Mouse (Mus musculus): ENCODE measurements around the gene Camkv. TPM values are rescaled to one million over a fixed set of nuclear protein-coding genes. Genes with fewer than 3 reads are reported as not detected.

Camkv gene
- total RNA-seq, 1 experiment from 2014 or later = 0.32 TPM

DNA sequence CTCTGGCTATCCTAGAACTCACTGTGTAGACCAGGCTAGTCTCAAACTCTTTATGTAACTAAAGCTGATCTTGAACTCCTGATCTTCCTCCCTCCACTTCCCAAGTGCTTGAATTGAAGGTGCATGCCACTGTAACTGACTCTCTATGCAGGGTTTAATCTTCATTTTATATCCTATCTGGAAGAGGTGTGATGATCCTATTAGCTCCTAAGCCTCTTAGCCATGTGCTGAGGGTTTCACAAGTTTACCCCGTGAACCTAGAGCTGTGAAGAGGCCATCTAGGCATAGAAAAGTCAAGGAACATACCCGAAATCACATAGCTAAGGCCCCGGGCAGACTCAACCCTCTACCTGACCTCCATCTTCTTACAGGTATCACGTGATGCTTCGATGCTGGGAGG, 16.0 kb upstream of the Camkv start:
- no peak for ATAC-seq (replicated peaks; ENCODE audit: low read depth, poor library complexity, severe bottlenecking)

DNA sequence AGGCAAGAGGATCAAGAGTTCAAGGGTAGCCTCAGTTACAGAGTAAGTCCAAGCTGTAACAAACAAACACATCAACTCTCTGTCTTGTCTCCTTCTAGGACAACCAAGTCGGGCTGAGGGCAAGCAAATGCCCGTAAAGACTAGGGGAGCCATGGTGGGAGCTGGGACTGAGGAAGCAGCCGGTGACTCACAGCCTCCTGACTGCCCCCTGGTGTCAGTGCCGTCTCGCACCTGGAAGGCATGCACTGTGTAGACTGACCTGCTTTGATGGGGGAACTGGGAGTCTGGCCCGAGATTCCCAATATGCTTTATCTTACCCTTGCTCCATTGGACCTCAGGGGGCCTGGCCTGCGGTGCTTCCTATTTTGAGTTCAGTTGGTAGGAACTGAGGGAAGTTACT, 12.5 kb upstream of the Camkv start:
- ATAC-seq (replicated peaks; ENCODE audit: low read depth, poor library complexity, severe bottlenecking) = peak; percentile 50

GRCm38 (mm10) chr9:107923956-107924355, 11.5 kb upstream of the Camkv start:
- ATAC-seq (replicated peaks; ENCODE audit: low read depth, poor library complexity, severe bottlenecking) = peak; percentile 85

GRCm38 (mm10) chr9:107925251-107925650, 10.2 kb upstream of the Camkv start:
- ATAC-seq (replicated peaks; ENCODE audit: low read depth, poor library complexity, severe bottlenecking) = no peak

DNA sequence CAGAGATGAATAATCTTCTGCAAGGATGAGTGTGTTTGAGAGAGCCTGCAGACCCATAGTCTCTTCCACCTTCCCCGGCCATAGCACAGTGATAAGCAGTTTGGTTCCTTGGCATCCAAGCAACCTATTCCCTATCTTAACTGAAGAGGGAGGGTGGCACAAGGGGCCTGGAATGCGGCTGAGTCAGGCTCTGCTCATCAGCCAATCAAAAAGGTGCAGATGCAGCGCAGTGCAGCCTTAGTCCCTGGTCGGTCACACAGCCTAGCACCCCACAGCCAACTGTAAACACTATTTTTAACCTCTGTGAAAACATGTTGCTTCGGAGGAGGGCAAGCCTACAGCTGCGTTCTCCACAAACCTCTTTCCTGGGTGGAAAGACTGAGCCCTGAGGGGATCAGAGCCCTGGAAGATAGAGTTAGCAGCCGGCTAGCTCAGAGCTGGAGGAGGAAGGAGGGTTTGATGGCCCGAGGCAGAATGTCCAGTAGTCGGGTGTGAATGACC, 8.5 kb upstream of the Camkv start:
- no peak for ATAC-seq (replicated peaks; ENCODE audit: low read depth, poor library complexity, severe bottlenecking)

GRCm38 (mm10) chr9:107927749-107928148, 7.7 kb upstream of the Camkv start:
- no peak for ATAC-seq (replicated peaks; ENCODE audit: low read depth, poor library complexity, severe bottlenecking)

DNA sequence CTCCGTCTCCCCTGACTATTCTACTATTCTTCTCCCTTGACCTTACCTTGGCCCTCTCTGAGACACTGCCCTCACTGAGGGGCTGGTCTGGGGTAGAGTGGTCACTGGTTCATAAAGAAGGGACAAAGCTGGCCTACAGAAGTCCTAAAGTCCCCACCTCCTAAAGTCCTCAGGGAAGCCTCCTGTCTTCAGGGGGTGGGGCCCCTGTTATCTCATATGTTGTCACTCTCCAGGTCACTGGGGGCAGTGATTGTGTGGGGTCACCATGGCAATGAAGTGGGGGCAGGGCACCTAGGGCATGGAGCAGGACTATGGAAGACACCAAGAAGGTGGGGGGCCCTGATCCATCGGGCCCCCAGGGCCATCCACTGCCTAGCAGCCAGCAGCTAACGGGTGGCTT, 7.3 kb upstream of the Camkv start, which contains the start of gene Actl11:
Gene Actl11 (plus strand): TSS at position 301 of the 400 bp plus-strand sequence.
- ATAC-seq (replicated peaks; ENCODE audit: low read depth, poor library complexity, severe bottlenecking) = no peak

DNA sequence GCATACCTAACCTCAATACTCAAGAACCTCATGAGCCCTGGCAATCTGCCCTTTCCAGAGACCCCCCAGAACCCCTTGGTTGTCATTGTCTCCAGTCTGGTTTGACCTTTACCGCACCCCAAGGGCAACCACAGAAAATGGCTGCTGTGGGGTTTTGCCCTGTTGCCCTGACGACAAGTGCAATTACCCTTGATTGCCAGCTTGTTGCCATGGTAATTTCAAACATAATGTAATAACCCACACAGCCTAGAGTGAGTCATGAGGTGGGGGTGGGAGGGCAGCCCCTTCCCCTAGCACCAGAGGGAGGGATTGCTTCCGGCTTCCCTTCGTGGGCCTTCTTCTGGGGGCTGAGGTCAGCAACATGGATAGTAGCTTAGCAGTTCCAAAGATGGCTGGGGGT, 3.3 kb upstream of the Camkv start:
- no peak for ATAC-seq (replicated peaks; ENCODE audit: low read depth, poor library complexity, severe bottlenecking)

GRCm38 (mm10) chr9:107934146-107934545, 1.3 kb upstream of the Camkv start:
- ATAC-seq (replicated peaks; ENCODE audit: low read depth, poor library complexity, severe bottlenecking) = no peak

DNA sequence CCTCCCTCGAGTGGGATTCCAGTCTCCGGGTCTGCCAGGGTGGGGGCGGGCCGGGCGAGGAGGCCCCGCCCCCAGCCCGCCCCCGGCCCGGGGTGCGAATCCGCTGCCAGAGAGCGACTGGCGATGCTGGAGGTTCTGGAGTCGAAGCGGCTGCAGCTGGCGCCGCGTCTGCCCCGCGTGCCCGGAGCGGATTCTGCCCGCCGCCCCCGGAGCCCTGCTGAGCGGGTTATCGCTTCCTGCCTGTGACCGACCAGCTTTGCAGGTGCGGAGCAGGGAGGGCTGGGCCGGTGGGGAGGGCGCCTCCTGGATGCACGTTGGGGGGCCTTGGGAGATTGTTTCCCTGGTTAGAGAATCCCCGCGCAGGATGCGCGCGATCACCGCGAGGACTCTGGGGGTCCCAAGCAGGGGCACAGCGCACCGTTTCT, 328 bp downstream of the Camkv start:
- peak; percentile 59 for ATAC-seq (replicated peaks; ENCODE audit: low read depth, poor library complexity, severe bottlenecking)

- ATAC-seq (replicated peaks; ENCODE audit: low read depth, poor library complexity, severe bottlenecking) = 0 out of 2 replicates have a peak, but pooled peaks have one; percentile 26
Measured at GRCm38 (mm10) chr9:107936215-107936822, 845 bp downstream of the Camkv start.

DNA sequence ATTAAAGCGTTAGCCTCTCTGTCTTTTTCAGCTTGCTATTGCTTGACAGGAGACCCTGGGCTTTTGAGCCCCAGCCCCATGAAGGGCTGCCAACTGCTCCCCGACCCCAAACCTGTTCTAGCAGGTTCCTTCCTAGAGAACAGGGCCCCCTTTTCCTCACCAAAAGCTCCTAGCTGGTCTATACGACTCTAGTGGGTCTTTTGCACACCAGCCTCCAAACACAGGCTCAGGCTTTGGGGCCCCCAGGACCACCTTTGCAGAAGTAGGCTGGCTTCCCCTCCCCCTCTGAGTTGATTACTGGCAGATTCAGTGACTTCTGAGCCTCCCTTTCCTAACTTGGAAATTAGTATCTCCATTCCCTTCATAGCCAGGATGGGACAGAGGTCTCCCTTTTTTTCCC, 1.4 kb downstream of the Camkv start:
- no peak for ATAC-seq (replicated peaks; ENCODE audit: low read depth, poor library complexity, severe bottlenecking)

- ATAC-seq (replicated peaks; ENCODE audit: low read depth, poor library complexity, severe bottlenecking) = 0 out of 2 replicates have a peak, but pooled peaks have one; percentile 14
Measured at GRCm38 (mm10) chr9:107947241-107948194, 12.0 kb downstream of the Camkv start.

GRCm38 (mm10) chr9:107949184-107949921, 13.9 kb downstream of the Camkv start:
- no peak for ATAC-seq (replicated peaks; ENCODE audit: low read depth, poor library complexity, severe bottlenecking)

DNA sequence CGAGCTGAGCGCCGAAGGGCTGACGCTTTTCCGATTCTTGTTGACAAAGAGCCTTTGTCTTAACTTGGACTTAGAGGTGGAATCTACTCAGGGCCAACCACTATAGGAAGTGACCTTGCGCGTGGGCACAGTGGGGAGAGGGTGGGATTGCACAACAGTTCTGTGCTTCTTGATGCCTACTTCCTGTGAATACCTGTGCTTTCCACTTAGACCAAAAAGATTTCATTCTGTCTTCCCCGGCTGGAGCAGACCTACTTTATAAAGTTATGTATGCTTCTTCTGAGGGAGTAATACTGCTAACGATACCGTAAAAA, 14.4 kb downstream of the Camkv start, which contains the start of gene Traip:
Gene Traip (plus strand): TSS at position 215 of the 314 bp plus-strand sequence.
- ATAC-seq (replicated peaks; ENCODE audit: low read depth, poor library complexity, severe bottlenecking) = no peak

DNA sequence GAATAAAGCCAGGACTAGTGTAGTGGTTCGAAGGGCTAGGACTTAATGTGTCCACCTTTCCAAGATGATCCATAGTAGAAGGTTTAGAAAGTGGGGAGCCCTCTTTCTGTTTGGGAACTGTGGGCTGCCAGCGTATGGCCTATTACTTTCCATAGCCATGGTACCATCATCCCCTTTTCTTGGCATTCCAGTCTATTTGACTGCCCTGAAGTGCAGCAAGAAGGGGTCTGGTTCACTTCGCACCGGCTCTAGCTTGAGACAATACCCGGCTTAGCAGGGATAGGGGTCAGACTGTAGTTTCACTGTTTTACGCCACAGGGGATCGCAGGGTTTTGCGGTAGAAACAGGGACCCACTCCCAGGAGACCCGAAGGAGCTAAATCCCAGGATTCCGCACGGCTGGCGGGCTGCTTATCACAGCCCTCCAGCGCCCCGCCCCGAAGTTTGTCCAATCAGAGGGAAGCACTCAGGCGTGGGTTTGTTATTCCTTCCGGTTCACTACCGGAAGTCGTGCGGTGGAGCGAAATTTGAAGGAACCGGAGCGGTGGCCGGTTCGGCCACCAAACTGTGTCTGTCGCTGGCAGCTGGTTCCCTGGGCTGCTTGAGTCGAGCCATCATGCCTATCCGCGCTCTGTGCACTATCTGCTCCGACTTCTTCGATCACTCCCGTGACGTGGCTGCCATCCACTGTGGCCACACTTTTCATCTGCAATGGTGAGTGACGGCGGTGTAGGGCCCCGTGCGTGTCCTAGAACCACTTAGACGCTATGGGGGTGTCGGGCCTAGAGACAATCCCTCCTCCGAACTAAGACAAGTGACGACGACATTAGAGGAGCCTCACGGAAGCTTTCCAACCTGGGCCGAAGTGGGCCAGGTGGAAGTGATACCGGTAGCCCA, 15.2 kb downstream of the Camkv start:
- ATAC-seq (replicated peaks; ENCODE audit: low read depth, poor library complexity, severe bottlenecking) = peak; percentile 90

- no peak for ATAC-seq (replicated peaks; ENCODE audit: low read depth, poor library complexity, severe bottlenecking)
Measured at GRCm38 (mm10) chr9:107955613-107956289, 20.3 kb downstream of the Camkv start.

GRCm38 (mm10) chr9:107957141-107957540, 21.7 kb downstream of the Camkv start:
- no peak for ATAC-seq (replicated peaks; ENCODE audit: low read depth, poor library complexity, severe bottlenecking)

GRCm38 (mm10) chr9:107959896-107960295, 24.4 kb downstream of the Camkv start:
- no peak for ATAC-seq (replicated peaks; ENCODE audit: low read depth, poor library complexity, severe bottlenecking)

Data from common myeloid progenitor, adult 5-6 weeks (primary cell).